Mouse (Mus musculus): ENCODE measurements around the gene Cln6. TPM values are rescaled to one million over a fixed set of nuclear protein-coding genes. Genes with fewer than 3 reads are reported as not detected.

Gene Cln6
- polyA plus RNA-seq, 1 experiment from 2014 or later, result 12.1 TPM

- Histone ChIP-seq H3K4me1 (peaks cover 46% of the 10 kb centered on the region), H3K27me3 (replicated peaks; ENCODE audit: low read depth, poor library complexity, severe bottlenecking) (no peaks in the 10 kb centered on the region), H3K4me3 (peak overlapping the region; percentile 68; the same call in 1 of the 2 replicates), H3K27ac (replicated peaks) (peak overlapping the region; percentile 91), H3K9me3 (no peaks in the 10 kb centered on the region), H3K36me3 (replicated peaks) (peaks cover 8% of the 10 kb centered on the region; the same call in 1 of the 2 replicates)
- no peak for DNase-seq (ENCODE audit: low spot score)
- WGBS, result 49% methylated on average over 3 of the region's 3 CpGs
Measured at GRCm38 (mm10) chr9:62837611-62838010, 974 bp upstream of the Cln6 start.

- Histone ChIP-seq H3K27ac (replicated peaks) (peak overlapping the region; percentile 91), H3K27me3 (replicated peaks; ENCODE audit: low read depth, poor library complexity, severe bottlenecking) (no peaks in the 10 kb centered on the region), H3K4me3 (peak overlapping the region; percentile 68), H3K4me1 (peaks cover 46% of the 10 kb centered on the region), H3K36me3 (replicated peaks) (peaks cover 8% of the 10 kb centered on the region; the same call in 1 of the 2 replicates), H3K9me3 (no peaks in the 10 kb centered on the region)
- DNase-seq (ENCODE audit: low spot score), result no peak
- WGBS, result 16% methylated on average over 8 of the region's 8 CpGs
Measured at GRCm38 (mm10) chr9:62838146-62838505, 459 bp upstream of the Cln6 start.

- Histone ChIP-seq H3K27ac (replicated peaks) (peak overlapping the region; percentile 91), H3K27me3 (replicated peaks; ENCODE audit: low read depth, poor library complexity, severe bottlenecking) (no peaks in the 10 kb centered on the region), H3K4me1 (peaks cover 46% of the 10 kb centered on the region), H3K4me3 (peak overlapping the region; percentile 68), H3K36me3 (replicated peaks) (peaks cover 8% of the 10 kb centered on the region; the same call in 1 of the 2 replicates), H3K9me3 (no peaks in the 10 kb centered on the region)
- 19% methylated on average over 14 of the region's 14 CpGs for WGBS
- no peak for DNase-seq (ENCODE audit: low spot score)
Measured at GRCm38 (mm10) chr9:62839172-62839770, 686 bp downstream of the Cln6 start.

GRCm38 (mm10) chr9:62843356-62844024, 4.9 kb downstream of the Cln6 start:
- H3K4me1 ChIP-seq, result peaks cover 36% of the 10 kb centered on the region
- DNase-seq (ENCODE audit: low spot score), result no peak
- WGBS, result 80% methylated on average over 10 of the region's 10 CpGs

GRCm38 (mm10) chr9:62844461-62844860, 5.9 kb downstream of the Cln6 start:
- WGBS, result 94% methylated on average over 5 of the region's 5 CpGs
- Histone ChIP-seq H3K9me3 (no peaks in the 10 kb centered on the region), H3K36me3 (replicated peaks) (peaks cover 16% of the 10 kb centered on the region; the same call in 1 of the 2 replicates), H3K27me3 (replicated peaks; ENCODE audit: low read depth, poor library complexity, severe bottlenecking) (no peaks in the 10 kb centered on the region), H3K27ac (replicated peaks) (no peak overlapping the region), H3K4me1 (peaks cover 29% of the 10 kb centered on the region), H3K4me3 (no peak overlapping the region)
- no peak for DNase-seq (ENCODE audit: low spot score)

More at GRCm38 (mm10) chr9:62843356-62844024, 4.9 kb downstream of the Cln6 start:
- no peaks in the 10 kb centered on the region for H3K27me3 ChIP-seq (replicated peaks; ENCODE audit: low read depth, poor library complexity, severe bottlenecking)
- H3K4me3 ChIP-seq, result no peak overlapping the region
- H3K27ac ChIP-seq (replicated peaks), result no peak overlapping the region
- H3K36me3 ChIP-seq (replicated peaks), result peaks cover 16% of the 10 kb centered on the region; the same call in 1 of the 2 replicates
- H3K9me3 ChIP-seq, result no peaks in the 10 kb centered on the region

- Histone ChIP-seq H3K27me3 (replicated peaks; ENCODE audit: low read depth, poor library complexity, severe bottlenecking) (no peaks in the 10 kb centered on the region), H3K9me3 (no peaks in the 10 kb centered on the region), H3K36me3 (replicated peaks) (peaks cover 15% of the 10 kb centered on the region; the same call in 1 of the 2 replicates), H3K4me3 (no peak overlapping the region), H3K27ac (replicated peaks) (peak overlapping the region; percentile 19; the same call in 1 of the 2 replicates), H3K4me1 (peaks cover 24% of the 10 kb centered on the region)
- peak; percentile 89 for DNase-seq (ENCODE audit: low spot score)
- 8% methylated on average over 3 of the region's 3 CpGs for WGBS
Measured at GRCm38 (mm10) chr9:62847694-62848093, 9.1 kb downstream of the Cln6 start.

- DNase-seq (ENCODE audit: low spot score), result no peak
- no peaks in the 10 kb centered on the region for H3K27me3 ChIP-seq (replicated peaks; ENCODE audit: low read depth, poor library complexity, severe bottlenecking)
- H3K27ac ChIP-seq (replicated peaks), result 0 out of 2 replicates have a peak overlapping the region, but pooled peaks have one; percentile 32
- H3K9me3 ChIP-seq, result no peaks in the 10 kb centered on the region
- 85% methylated on average over 3 of the region's 3 CpGs for WGBS
- peaks cover 15% of the 10 kb centered on the region; the same call in 1 of the 2 replicates for H3K36me3 ChIP-seq (replicated peaks)
- no peak overlapping the region for H3K4me3 ChIP-seq
- peaks cover 24% of the 10 kb centered on the region for H3K4me1 ChIP-seq
Measured at GRCm38 (mm10) chr9:62848641-62849040, 10.1 kb downstream of the Cln6 start.

- H3K9me3 ChIP-seq, result no peaks in the 10 kb centered on the region
- H3K27ac ChIP-seq (replicated peaks), result no peak overlapping the region
- H3K4me3 ChIP-seq, result no peak overlapping the region
- H3K36me3 ChIP-seq (replicated peaks), result peaks cover 12% of the 10 kb centered on the region; the same call in 1 of the 2 replicates
- H3K4me1 ChIP-seq, result peaks cover 24% of the 10 kb centered on the region
- 80% methylated on average over 2 of the region's 2 CpGs for WGBS
- no peaks in the 10 kb centered on the region for H3K27me3 ChIP-seq (replicated peaks; ENCODE audit: low read depth, poor library complexity, severe bottlenecking)
- DNase-seq (ENCODE audit: low spot score), result no peak
Measured at GRCm38 (mm10) chr9:62851571-62851970, 13.0 kb downstream of the Cln6 start.

- peaks cover 1% of the 10 kb centered on the region; the same call in 1 of the 2 replicates for H3K27me3 ChIP-seq (replicated peaks; ENCODE audit: low read depth, poor library complexity, severe bottlenecking)
- no peak overlapping the region for H3K27ac ChIP-seq (replicated peaks)
- no peak overlapping the region for H3K4me3 ChIP-seq
- no peaks in the 10 kb centered on the region for H3K9me3 ChIP-seq
- H3K36me3 ChIP-seq (replicated peaks), result peaks cover 6% of the 10 kb centered on the region; the same call in 1 of the 2 replicates
- DNase-seq (ENCODE audit: low spot score), result no peak
- 74% methylated on average over 4 of the region's 4 CpGs for WGBS
- H3K4me1 ChIP-seq, result peaks cover 37% of the 10 kb centered on the region
Measured at GRCm38 (mm10) chr9:62854483-62854882, 15.9 kb downstream of the Cln6 start.

GRCm38 (mm10) chr9:62857216-62857615, 18.6 kb downstream of the Cln6 start:
- H3K4me1 ChIP-seq, result peaks cover 31% of the 10 kb centered on the region
- H3K4me3 ChIP-seq, result no peak overlapping the region
- H3K27ac ChIP-seq (replicated peaks), result no peak overlapping the region
- no peaks in the 10 kb centered on the region for H3K9me3 ChIP-seq
- peaks cover 5% of the 10 kb centered on the region; the same call in 1 of the 2 replicates for H3K27me3 ChIP-seq (replicated peaks; ENCODE audit: low read depth, poor library complexity, severe bottlenecking)
- no peaks in the 10 kb centered on the region for H3K36me3 ChIP-seq (replicated peaks)
- DNase-seq (ENCODE audit: low spot score), result no peak
- WGBS, result 78% methylated on average over 9 of the region's 9 CpGs

GRCm38 (mm10) chr9:62857719-62858261, 19.2 kb downstream of the Cln6 start, which contains the start of gene Calml4:
Gene Calml4 (plus strand): TSS chr9:62858080.
- Histone ChIP-seq H3K4me3 (peak within 1 kb of the TSS; percentile 17; the same call in 1 of the 2 replicates), H3K4me1 (peaks cover 29% of the 10 kb centered on the region), H3K9me3 (no peaks in the 10 kb centered on the region), H3K27me3 (replicated peaks; ENCODE audit: low read depth, poor library complexity, severe bottlenecking) (peaks cover 5% of the 10 kb centered on the region; the same call in 1 of the 2 replicates), H3K36me3 (replicated peaks) (no peaks in the 10 kb centered on the region), H3K27ac (replicated peaks) (peak within 1 kb of the TSS; percentile 66)
- DNase-seq (ENCODE audit: low spot score), result peak; percentile 39
- 54% methylated on average over 20 of the region's 20 CpGs for WGBS

- no peaks in the 10 kb centered on the region for H3K36me3 ChIP-seq (replicated peaks)
- H3K27me3 ChIP-seq (replicated peaks; ENCODE audit: low read depth, poor library complexity, severe bottlenecking), result peaks cover 5% of the 10 kb centered on the region; the same call in 1 of the 2 replicates
- H3K9me3 ChIP-seq, result no peaks in the 10 kb centered on the region
- H3K27ac ChIP-seq (replicated peaks), result peak overlapping the region; percentile 3; the same call in 1 of the 2 replicates
- peak; percentile 31 for DNase-seq (ENCODE audit: low spot score)
- no peak overlapping the region for H3K4me3 ChIP-seq
- H3K4me1 ChIP-seq, result peaks cover 29% of the 10 kb centered on the region
- 43% methylated on average over 8 of the region's 8 CpGs for WGBS
Measured at GRCm38 (mm10) chr9:62858266-62859019, 19.9 kb downstream of the Cln6 start.
